29 mouse cellular contexts compared by ENCODE assay signal in genomic region chr2:73967618-73968017, GRCm38 (mm10).
"Had no signal": no experiment of that assay in that cellular context is flagged by ENCODE, and none has a peak within 500 bp of the region (broad histone marks: within the 10 kb centered on the region; RNA-seq: fewer than 3 reads in every experiment).

No protein-coding gene starts in this region.

- H3K36me3 ChIP-seq: heart, embryonic 12.5 days; heart, embryonic 13.5 days; heart, embryonic 15.5 days; hindbrain, embryonic 10.5 days; hindbrain, embryonic 12.5 days; hindbrain, embryonic 13.5 days; hindbrain, embryonic 15.5 days; intestine, embryonic 15.5 days; kidney, embryonic 15.5 days had no signal

- H3K9me3 ChIP-seq: heart, embryonic 12.5 days; heart, embryonic 13.5 days; heart, embryonic 15.5 days; hindbrain, embryonic 10.5 days; hindbrain, embryonic 12.5 days; hindbrain, embryonic 13.5 days; hindbrain, embryonic 15.5 days; intestine, embryonic 15.5 days; kidney, embryonic 15.5 days had no signal

- H3K4me1 ChIP-seq: heart, embryonic 12.5 days; heart, embryonic 13.5 days; heart, embryonic 15.5 days; hindbrain, embryonic 12.5 days; intestine, embryonic 15.5 days had no signal

- H3K9ac ChIP-seq: heart, embryonic 12.5 days; heart, embryonic 13.5 days; heart, embryonic 15.5 days; hindbrain, embryonic 12.5 days; hindbrain, embryonic 13.5 days; hindbrain, embryonic 14.5 days; hindbrain, embryonic 15.5 days; intestine, embryonic 15.5 days; kidney, embryonic 15.5 days had no signal

- H3K27ac ChIP-seq: heart, embryonic 13.5 days; heart, embryonic 15.5 days; hindbrain, embryonic 10.5 days; hindbrain, embryonic 12.5 days; hindbrain, embryonic 13.5 days; hindbrain, embryonic 14.5 days; hindbrain, embryonic 15.5 days; hindbrain, postnatal 0 days; intestine, embryonic 15.5 days; kidney, embryonic 15.5 days; kidney, postnatal 0 days; layer of hippocampus, adult 2 months; left cerebral cortex, adult 2 months had no signal

- DNase-seq: heart, postnatal 10 days; heart, postnatal 14 days; heart, postnatal 36 days; heart, postnatal 4 days; kidney, adult 11 months; kidney, adult 18-20 months; kidney, adult 2 months; kidney, adult 8-10 months; kidney, adult 9 months; kidney, postnatal 10 days; kidney, postnatal 14 days; kidney, postnatal 25 days; kidney, postnatal 36 days; kidney, postnatal 4 days; layer of hippocampus, postnatal 36 days had no signal

- H3K4me3 ChIP-seq: heart, embryonic 12.5 days; heart, embryonic 13.5 days; heart, embryonic 15.5 days; hindbrain, embryonic 10.5 days; hindbrain, embryonic 12.5 days; hindbrain, embryonic 13.5 days; hindbrain, embryonic 15.5 days; intestine, embryonic 15.5 days; kidney, embryonic 15.5 days; layer of hippocampus, adult 2 months; left cerebral cortex, adult 2 months had no signal

- H3K4me2 ChIP-seq: heart, embryonic 12.5 days; heart, embryonic 13.5 days; heart, embryonic 15.5 days; hindbrain, embryonic 12.5 days; hindbrain, embryonic 13.5 days; hindbrain, embryonic 14.5 days; hindbrain, embryonic 15.5 days; intestine, embryonic 15.5 days; kidney, embryonic 15.5 days had no signal

- H3K27me3 ChIP-seq: hindbrain, embryonic 12.5 days; hindbrain, embryonic 15.5 days; intestine, embryonic 15.5 days had no signal
